Mouse (Mus musculus) CD4-positive, CD25-positive, alpha-beta regulatory T cell, adult 4 months (primary cell): ENCODE measurements around the gene Galk2. TPM values are rescaled to one million over a fixed set of nuclear protein-coding genes. Genes with fewer than 3 reads are reported as not detected.
A peak's percentile ranks its signal among the peaks of the same experiment; 100 is the strongest.

ENCODE experiments used
- ATAC-seq: one replicate; pipeline ENCODE4 v1.8.0; 2017
- polyA plus RNA-seq, 2 experiments: library from polyadenylated mRNA; unstranded; fragments of 100-300 nt; shearing (Covaris generic); gene quantifications; one replicate each; pipeline ENCODE4 v1.2.1; 2017

Galk2 gene
- 10 to 100 TPM; 70.4 to 82.4 TPM for polyA plus RNA-seq

GRCm38 (mm10) chr2:125858521-125859280 lies at the start of gene Galk2, which contains the start of gene Cops2:
Gene Galk2 (plus strand): TSS chr2:125859109.
Gene Cops2 (minus strand): TSS chr2:125859139.
- peak; percentile 99 for ATAC-seq

- ATAC-seq = no peak
Observed at GRCm38 (mm10) chr2:125809551-125809950, 49.4 kb upstream of the Galk2 start.

GRCm38 (mm10) chr2:125811332-125811731 lies 47.6 kb upstream of the Galk2 start:
- ATAC-seq = no peak

GRCm38 (mm10) chr2:125813972-125814595 lies 44.8 kb upstream of the Galk2 start:
- no peak for ATAC-seq

- no peak for ATAC-seq
Observed at GRCm38 (mm10) chr2:125820397-125820796, 38.5 kb upstream of the Galk2 start.

- no peak for ATAC-seq
Observed at GRCm38 (mm10) chr2:125826201-125826600, 32.7 kb upstream of the Galk2 start.

- ATAC-seq = no peak
Observed at GRCm38 (mm10) chr2:125827898-125828297, 31.0 kb upstream of the Galk2 start.

- ATAC-seq = peak; percentile 85
Observed at GRCm38 (mm10) chr2:125829924-125830323, 29.0 kb upstream of the Galk2 start.

GRCm38 (mm10) chr2:125838091-125838490 lies 20.8 kb upstream of the Galk2 start:
- ATAC-seq = no peak

GRCm38 (mm10) chr2:125838708-125839284 lies 20.1 kb upstream of the Galk2 start:
- no peak for ATAC-seq

- ATAC-seq = no peak
Observed at GRCm38 (mm10) chr2:125851237-125851636, 7.7 kb upstream of the Galk2 start.

- no peak for ATAC-seq
Observed at GRCm38 (mm10) chr2:125857707-125858106, 1.2 kb upstream of the Galk2 start.

GRCm38 (mm10) chr2:125863799-125864198 lies 4.9 kb downstream of the Galk2 start:
- no peak for ATAC-seq

GRCm38 (mm10) chr2:125864551-125864950 lies 5.6 kb downstream of the Galk2 start:
- no peak for ATAC-seq

GRCm38 (mm10) chr2:125865585-125865984 lies 6.7 kb downstream of the Galk2 start:
- ATAC-seq = no peak

- ATAC-seq = peak; percentile 98
Observed at GRCm38 (mm10) chr2:125866058-125866740, 7.3 kb downstream of the Galk2 start.

- ATAC-seq = no peak
Observed at GRCm38 (mm10) chr2:125868301-125868700, 9.4 kb downstream of the Galk2 start.

- ATAC-seq = no peak
Observed at GRCm38 (mm10) chr2:125870159-125870558, 11.2 kb downstream of the Galk2 start.

- no peak for ATAC-seq
Observed at GRCm38 (mm10) chr2:125885891-125886576, 27.1 kb downstream of the Galk2 start.

GRCm38 (mm10) chr2:125893096-125893495 lies 34.2 kb downstream of the Galk2 start:
- ATAC-seq = no peak

- ATAC-seq = no peak
Observed at GRCm38 (mm10) chr2:125895099-125895498, 36.2 kb downstream of the Galk2 start.

- ATAC-seq = no peak
Observed at GRCm38 (mm10) chr2:125896355-125896754, 37.4 kb downstream of the Galk2 start.
